Mouse (Mus musculus) testis, adult 2 months (tissue): Measurements from ENCODE around the gene Smco2.

Experiments
- CTCF ChIP-seq: fragments of 200-500 bp; IDR thresholded peaks from 2 replicates; pipeline ENCODE4 v1.5.1; 2012; ENCODE audit warnings: low read depth, mild to moderate bottlenecking, inconsistent platforms, low read length, moderate library complexity; ENCODE audit not compliant: control insufficient read depth, insufficient read depth, insufficient replicate concordance
- POLR2A ChIP-seq: fragments of 200-500 bp; IDR thresholded peaks from 2 replicates; pipeline ENCODE4 v1.6.1; 2012; ENCODE audit warnings: low read depth, mild to moderate bottlenecking, inconsistent platforms, low read length, moderate library complexity; ENCODE audit not compliant: control insufficient read depth

DNA sequence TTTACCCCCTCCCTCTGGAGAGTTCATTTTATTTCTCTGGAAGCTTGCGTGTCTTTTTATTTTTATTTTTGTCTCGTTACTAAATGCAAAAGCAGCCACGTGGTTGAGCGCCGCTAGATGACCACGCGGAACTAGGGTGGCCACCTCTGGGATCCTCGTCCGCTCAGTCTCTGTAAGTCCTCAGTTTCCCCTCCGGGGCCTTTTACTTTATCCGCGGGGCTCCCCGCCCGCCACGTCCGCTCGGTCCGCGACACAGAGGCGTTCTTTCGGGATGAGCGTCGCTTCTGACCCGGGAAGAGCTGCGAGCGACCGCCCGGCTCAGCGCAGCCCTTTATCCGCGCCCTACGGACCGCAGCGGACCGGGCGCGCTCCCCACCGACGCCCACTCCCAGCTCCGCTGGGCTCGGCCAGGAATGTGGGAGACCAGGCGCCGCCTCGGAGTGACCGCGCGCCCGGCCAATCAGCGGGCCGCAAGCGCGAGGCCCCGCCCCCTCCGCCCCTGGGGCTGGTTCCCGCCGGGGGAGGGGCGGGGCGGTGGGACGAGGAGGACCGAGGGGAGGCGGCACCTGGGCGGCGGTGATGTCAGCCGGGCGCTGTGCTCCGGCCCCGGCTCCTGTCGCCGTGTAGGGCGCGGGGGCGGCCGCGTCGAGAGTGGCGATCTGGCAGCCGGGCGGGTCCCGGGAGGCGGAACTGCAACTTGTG, 38.2 kb downstream of the Smco2 start, which contains the start of gene Ppfibp1:
- TF ChIP-seq CTCF = no peak
- TF ChIP-seq POLR2A = peak; percentile 76; the same call in 1 of the 2 replicates
